Mouse (Mus musculus) liver, embryonic 11.5 days (tissue): Measurements from ENCODE around the gene Rundc3b. TPM values are rescaled to one million over a fixed set of nuclear protein-coding genes. Genes with fewer than 3 reads are reported as not detected.

ENCODE experiments used
- ATAC-seq: fragments of 200-750 bp; cut with Nextera tagmentation; replicated peaks from 2 replicates; pipeline ENCODE4 v1.8.0; 2017; ENCODE audit warnings: moderate number of reproducible peaks, mild to moderate bottlenecking, moderate TSS enrichment, moderate library complexity; ENCODE audit not compliant: low FRiP score
- DNase-seq: peaks from one replicate; pipeline ENCODE4 v3.0.0-alpha.2; 2017; ENCODE audit warnings: low spot score
- H3K27ac ChIP-seq: fragments of 300-500 bp; sonication (generic); 2 replicates; pipeline ENCODE4 v1.5.1; 2014; ENCODE audit warnings: mild to moderate bottlenecking, low read depth, low read length, control low read depth
- H3K27me3 ChIP-seq: fragments of 300-500 bp; sonication (generic); replicated peaks from 2 replicates; pipeline ENCODE4 v1.6.1; 2014; ENCODE audit warnings: low read length, mixed read lengths; ENCODE audit not compliant: control insufficient read depth, insufficient read depth
- H3K36me3 ChIP-seq: fragments of 300-500 bp; sonication (generic); 2 replicates; pipeline ENCODE4 v1.6.1; 2014; ENCODE audit warnings: mild to moderate bottlenecking, low read length, moderate library complexity, mixed read lengths; ENCODE audit not compliant: control insufficient read depth, insufficient read depth
- H3K4me1 ChIP-seq: fragments of 300-500 bp; sonication (generic); replicated peaks from 2 replicates; pipeline ENCODE4 v1.6.1; 2014; ENCODE audit warnings: low read length, mixed read lengths; ENCODE audit not compliant: control insufficient read depth, insufficient read depth
- H3K4me2 ChIP-seq: fragments of 300-500 bp; sonication (generic); 2 replicates; pipeline ENCODE4 v1.6.1; 2014; ENCODE audit warnings: mild to moderate bottlenecking, control low read depth, moderate library complexity
- H3K4me3 ChIP-seq: fragments of 300-500 bp; sonication (generic); 2 replicates; pipeline ENCODE4 v1.5.1; 2014; ENCODE audit warnings: low read depth, low read length, control low read depth
- H3K9ac ChIP-seq: fragments of 300-500 bp; sonication (generic); 2 replicates; pipeline ENCODE4 v1.6.1; 2014; ENCODE audit warnings: low read depth, low read length, control low read depth
- H3K9me3 ChIP-seq: fragments of 300-500 bp; sonication (generic); 2 replicates; pipeline ENCODE4 v1.6.1; 2016; ENCODE audit warnings: low read length, inconsistent platforms, mixed read lengths; ENCODE audit not compliant: control insufficient read depth
- WGBS: fragments of 180-500 bp; shearing (Covaris S2); extraction: QIAGEN DNeasy Blood & Tissue Kit; methylation state at CpG from one replicate; pipeline ENCODE4 v1.1.7; 2014; 5-methylcytosine and 5-hydroxymethylcytosine counted together
- polyA plus RNA-seq: library from polyadenylated mRNA; unstranded; fragments of >200 nt; fragmentation: Nextera tagmentation; extraction: Ambion mirVana; gene quantifications from 2 replicates; pipeline ENCODE4 v1.2.1, GENCODE M21; 2014

The Rundc3b gene
- polyA plus RNA-seq, 1 experiment from 2014 or later: 0.67 TPM

- H3K27me3 ChIP-seq: no peaks in the 10 kb centered on the region
- no peaks in the 10 kb centered on the region for H3K4me1 ChIP-seq
- 75% methylated on average over 7 of the region's 7 CpGs for WGBS
- no peaks in the 10 kb centered on the region for H3K36me3 ChIP-seq
- no peak overlapping the region for H3K4me3 ChIP-seq
- DNase-seq: no peak
- H3K4me2 ChIP-seq: no peak overlapping the region
- no peaks in the 10 kb centered on the region for H3K9me3 ChIP-seq
- ATAC-seq: no peak
- no peak overlapping the region for H3K9ac ChIP-seq
- H3K27ac ChIP-seq: no peak overlapping the region
Observed at GRCm38 (mm10) chr5:8541120-8542117, 81.3 kb downstream of the Rundc3b start.

GRCm38 (mm10) chr5:8519006-8519405 is 103.7 kb downstream of the Rundc3b start:
- Histone ChIP-seq H3K4me1 (no peaks in the 10 kb centered on the region), H3K27me3 (no peaks in the 10 kb centered on the region), H3K9me3 (no peaks in the 10 kb centered on the region), H3K9ac (no peak overlapping the region), H3K27ac (no peak overlapping the region), H3K36me3 (no peaks in the 10 kb centered on the region), H3K4me3 (no peak overlapping the region), H3K4me2 (no peak overlapping the region)
- WGBS: 44% methylated on average over 3 of the region's 3 CpGs
- ATAC-seq: no peak
- no peak for DNase-seq

GRCm38 (mm10) chr5:8491778-8492177 is 131.0 kb downstream of the Rundc3b start:
- WGBS: 73% methylated on average over 4 of the region's 4 CpGs
- Histone ChIP-seq H3K4me1 (no peaks in the 10 kb centered on the region), H3K4me3 (no peak overlapping the region), H3K9me3 (no peaks in the 10 kb centered on the region), H3K9ac (no peak overlapping the region), H3K27me3 (no peaks in the 10 kb centered on the region), H3K4me2 (no peak overlapping the region), H3K27ac (no peak overlapping the region), H3K36me3 (no peaks in the 10 kb centered on the region)
- ATAC-seq (no peak), DNase-seq (no peak)

GRCm38 (mm10) chr5:8489471-8490110 is 133.2 kb downstream of the Rundc3b start:
- 55% methylated on average over 6 of the region's 6 CpGs for WGBS
- Histone ChIP-seq H3K4me1 (no peaks in the 10 kb centered on the region), H3K9me3 (no peaks in the 10 kb centered on the region), H3K36me3 (no peaks in the 10 kb centered on the region), H3K27me3 (no peaks in the 10 kb centered on the region), H3K4me3 (no peak overlapping the region), H3K4me2 (no peak overlapping the region), H3K9ac (no peak overlapping the region), H3K27ac (no peak overlapping the region)
- ATAC-seq (0 out of 2 replicates have a peak, but pooled peaks have one; percentile 34), DNase-seq (no peak)

GRCm38 (mm10) chr5:8488701-8489297 is 134.0 kb downstream of the Rundc3b start:
- no peak for DNase-seq

GRCm38 (mm10) chr5:8487989-8488700 is 134.6 kb downstream of the Rundc3b start:
- ATAC-seq: peak; percentile 26; the same call in 1 of the 2 replicates
- no peak for DNase-seq
- no peaks in the 10 kb centered on the region for H3K36me3 ChIP-seq
- no peak overlapping the region for H3K27ac ChIP-seq
- H3K9ac ChIP-seq: no peak overlapping the region
- 73% methylated on average over 4 of the region's 4 CpGs for WGBS
- no peaks in the 10 kb centered on the region for H3K9me3 ChIP-seq
- H3K4me2 ChIP-seq: no peak overlapping the region
- no peak overlapping the region for H3K4me3 ChIP-seq
- H3K4me1 ChIP-seq: no peaks in the 10 kb centered on the region
- H3K27me3 ChIP-seq: no peaks in the 10 kb centered on the region

More at GRCm38 (mm10) chr5:8488701-8489297, 134.0 kb downstream of the Rundc3b start:
- no peak overlapping the region for H3K4me2 ChIP-seq
- H3K9ac ChIP-seq: no peak overlapping the region
- no peaks in the 10 kb centered on the region for H3K27me3 ChIP-seq
- H3K4me3 ChIP-seq: no peak overlapping the region
- no peaks in the 10 kb centered on the region for H3K36me3 ChIP-seq
- no peak for ATAC-seq
- 94% methylated on average over 2 of the region's 2 CpGs for WGBS
- no peaks in the 10 kb centered on the region for H3K9me3 ChIP-seq
- H3K27ac ChIP-seq: no peak overlapping the region
- no peaks in the 10 kb centered on the region for H3K4me1 ChIP-seq

- H3K9ac ChIP-seq: no peak overlapping the region
- no peaks in the 10 kb centered on the region for H3K9me3 ChIP-seq
- H3K36me3 ChIP-seq: no peaks in the 10 kb centered on the region; the same call in 1 of the 2 replicates
- no peaks in the 10 kb centered on the region for H3K4me1 ChIP-seq
- no peak overlapping the region for H3K27ac ChIP-seq
- no peak for DNase-seq
- ATAC-seq: no peak
- WGBS: 92% methylated on average over 5 of the region's 5 CpGs
- no peak overlapping the region for H3K4me2 ChIP-seq
- no peaks in the 10 kb centered on the region for H3K27me3 ChIP-seq
- H3K4me3 ChIP-seq: no peak overlapping the region
Observed at GRCm38 (mm10) chr5:8456561-8456960, 166.2 kb downstream of the Rundc3b start.

GRCm38 (mm10) chr5:8455565-8455964 is 167.2 kb downstream of the Rundc3b start:
- H3K9me3 ChIP-seq: no peaks in the 10 kb centered on the region
- no peak for ATAC-seq
- H3K27ac ChIP-seq: no peak overlapping the region
- H3K4me2 ChIP-seq: no peak overlapping the region
- no peak for DNase-seq
- no peaks in the 10 kb centered on the region; the same call in 1 of the 2 replicates for H3K36me3 ChIP-seq
- H3K4me1 ChIP-seq: no peaks in the 10 kb centered on the region
- no peak overlapping the region for H3K4me3 ChIP-seq
- H3K27me3 ChIP-seq: no peaks in the 10 kb centered on the region
- no peak overlapping the region for H3K9ac ChIP-seq
